Mouse (Mus musculus): ENCODE results near the gene Cnpy1. TPM values are rescaled to one million over a fixed set of nuclear protein-coding genes. Genes with fewer than 3 reads are reported as not detected.

Gene Cnpy1
- polyA plus RNA-seq, 1 experiment from 2014 or later = 50.6 TPM

DNA sequence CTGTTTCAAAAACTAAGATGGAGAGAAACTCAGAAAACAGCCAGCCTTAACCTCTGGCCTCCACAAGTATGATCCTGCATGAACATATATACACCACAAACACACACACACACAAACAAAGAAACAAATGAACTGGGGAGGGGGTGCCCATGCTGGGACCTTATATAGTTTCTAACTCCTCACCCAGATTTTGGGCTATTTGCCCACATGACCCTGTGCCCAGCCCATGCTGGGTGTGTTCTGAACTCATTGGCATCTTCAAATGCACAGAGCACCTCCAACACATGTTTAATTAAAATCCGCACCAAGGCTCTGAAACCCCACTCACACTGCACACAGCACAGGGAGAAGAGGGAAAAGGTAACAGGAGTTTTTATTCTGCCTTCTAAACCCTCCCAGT, 14.3 kb upstream of the Cnpy1 start:
- H3K9me3 ChIP-seq (replicated peaks) = no peaks in the 10 kb centered on the region
- H3K27ac ChIP-seq = no peak overlapping the region
- H3K4me1 ChIP-seq = no peaks in the 10 kb centered on the region
- no peak overlapping the region for H3K4me2 ChIP-seq (replicated peaks)
- H3K4me3 ChIP-seq = no peak overlapping the region
- H3K27me3 ChIP-seq = no peaks in the 10 kb centered on the region
- no peak for ATAC-seq (ENCODE audit: low FRiP score)
- H3K36me3 ChIP-seq = no peaks in the 10 kb centered on the region
- no peak overlapping the region for H3K9ac ChIP-seq
- WGBS = 90% methylated on average over 1 of the region's 1 CpGs

DNA sequence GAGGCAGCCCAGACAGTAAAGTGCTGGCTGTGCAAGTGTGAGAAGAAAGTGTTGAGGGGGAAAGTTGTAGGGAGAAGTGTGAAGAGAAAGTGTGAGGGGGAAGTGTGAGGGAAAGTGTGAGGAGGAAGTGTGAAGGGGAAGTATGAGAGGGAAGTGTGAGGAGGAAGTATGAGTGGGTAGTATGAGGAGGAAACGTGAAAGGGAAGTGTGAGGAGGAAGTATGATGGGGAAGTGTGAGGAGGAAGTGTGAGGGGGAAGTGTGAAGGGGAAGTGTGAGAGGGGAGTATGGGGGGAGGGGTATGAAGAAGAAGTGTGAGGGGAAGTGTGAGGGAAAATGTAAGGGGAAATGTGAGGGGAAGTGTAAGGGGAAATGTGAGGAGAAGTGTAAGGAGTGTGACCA, 13.8 kb upstream of the Cnpy1 start:
- no peak for ATAC-seq (ENCODE audit: low FRiP score)
- 0 out of 2 replicates have a peak, but pooled peaks cover under 1% of the 10 kb centered on the region for H3K4me1 ChIP-seq
- no peaks in the 10 kb centered on the region for H3K9me3 ChIP-seq (replicated peaks)
- H3K36me3 ChIP-seq = no peaks in the 10 kb centered on the region
- no peak overlapping the region for H3K4me2 ChIP-seq (replicated peaks)
- no peak overlapping the region for H3K9ac ChIP-seq
- H3K27ac ChIP-seq = no peak overlapping the region
- H3K27me3 ChIP-seq = no peaks in the 10 kb centered on the region
- WGBS = 59% methylated on average over 1 of the region's 1 CpGs
- H3K4me3 ChIP-seq = no peak overlapping the region

GRCm38 (mm10) chr5:28257816-28258215, 12.2 kb upstream of the Cnpy1 start:
- H3K9ac ChIP-seq = no peak overlapping the region
- H3K27ac ChIP-seq = no peak overlapping the region
- no peaks in the 10 kb centered on the region for H3K36me3 ChIP-seq
- no peak for ATAC-seq (ENCODE audit: low FRiP score)
- H3K4me3 ChIP-seq = no peak overlapping the region
- 0 out of 2 replicates have a peak, but pooled peaks cover 5% of the 10 kb centered on the region for H3K4me1 ChIP-seq
- no peak overlapping the region for H3K4me2 ChIP-seq (replicated peaks)
- no peaks in the 10 kb centered on the region for H3K27me3 ChIP-seq
- H3K9me3 ChIP-seq (replicated peaks) = no peaks in the 10 kb centered on the region
- 83% methylated on average over 4 of the region's 4 CpGs for WGBS

DNA sequence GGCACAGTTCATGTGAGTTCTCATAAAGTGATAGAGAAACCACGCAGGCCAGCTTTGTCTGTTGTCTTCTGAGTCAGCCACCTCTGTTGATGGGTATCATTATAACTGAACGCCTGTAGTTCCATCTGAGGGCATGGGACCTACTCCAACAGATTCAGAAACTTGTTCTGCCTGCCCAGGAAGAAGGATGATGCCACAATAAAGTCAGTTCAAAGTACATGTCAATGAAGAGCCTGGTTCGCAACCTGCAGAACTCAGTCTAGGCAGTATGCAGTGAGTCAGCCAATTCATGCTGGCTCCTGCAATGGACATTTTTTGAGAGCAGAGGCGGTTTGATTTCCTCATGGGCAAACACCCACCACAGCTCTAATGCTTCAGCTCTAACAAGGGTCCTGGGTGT, 7.4 kb upstream of the Cnpy1 start:
- Histone ChIP-seq H3K27ac (no peak overlapping the region), H3K9ac (no peak overlapping the region), H3K9me3 (replicated peaks) (no peaks in the 10 kb centered on the region), H3K27me3 (no peaks in the 10 kb centered on the region), H3K4me2 (replicated peaks) (no peak overlapping the region), H3K4me1 (peaks cover 13% of the 10 kb centered on the region), H3K4me3 (no peak overlapping the region), H3K36me3 (no peaks in the 10 kb centered on the region)
- 90% methylated on average over 4 of the region's 4 CpGs for WGBS
- no peak for ATAC-seq (ENCODE audit: low FRiP score)

- no peak overlapping the region for H3K4me2 ChIP-seq (replicated peaks)
- WGBS = 87% methylated on average over 4 of the region's 4 CpGs
- peaks cover 13% of the 10 kb centered on the region for H3K4me1 ChIP-seq
Observed at GRCm38 (mm10) chr5:28252260-28252659, 6.7 kb upstream of the Cnpy1 start.

DNA sequence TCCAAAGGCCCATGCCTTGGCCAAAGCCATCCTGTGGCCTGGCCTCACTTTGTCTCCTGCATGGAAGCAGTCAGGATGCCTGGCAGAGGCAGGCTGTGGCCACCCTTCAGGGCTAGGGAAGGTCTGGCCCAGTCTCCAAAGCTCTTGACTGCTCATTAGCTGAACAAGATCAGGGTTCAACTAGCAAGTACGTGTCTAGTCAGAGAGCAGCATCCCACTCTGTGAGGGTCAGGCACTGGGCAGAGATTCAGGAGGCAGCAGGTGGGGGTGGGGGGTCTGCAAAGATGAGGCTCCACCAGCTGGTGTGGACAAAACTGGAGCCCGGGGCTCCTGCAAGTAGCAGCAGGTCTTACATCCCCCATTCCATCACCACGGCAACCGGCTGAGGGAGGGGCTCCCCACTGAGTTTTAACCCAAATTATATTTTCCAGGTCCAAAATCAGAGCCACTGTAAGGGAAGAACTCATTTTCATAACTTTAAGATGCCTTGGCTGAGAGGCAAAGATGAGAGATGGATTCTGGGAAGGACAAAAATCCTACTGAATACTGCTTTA, 5.7 kb upstream of the Cnpy1 start:
- H3K27ac ChIP-seq = no peak overlapping the region

More at GRCm38 (mm10) chr5:28252260-28252659, 6.7 kb upstream of the Cnpy1 start:
- no peaks in the 10 kb centered on the region for H3K27me3 ChIP-seq
- no peak overlapping the region for H3K9ac ChIP-seq
- no peak overlapping the region for H3K4me3 ChIP-seq
- H3K27ac ChIP-seq = no peak overlapping the region
- ATAC-seq (ENCODE audit: low FRiP score) = no peak
- no peaks in the 10 kb centered on the region for H3K36me3 ChIP-seq
- no peaks in the 10 kb centered on the region for H3K9me3 ChIP-seq (replicated peaks)

GRCm38 (mm10) chr5:28250479-28250878, 4.9 kb upstream of the Cnpy1 start:
- H3K27me3 ChIP-seq = no peaks in the 10 kb centered on the region
- no peaks in the 10 kb centered on the region for H3K36me3 ChIP-seq
- H3K4me2 ChIP-seq (replicated peaks) = no peak overlapping the region
- no peak for ATAC-seq (ENCODE audit: low FRiP score)
- WGBS = 96% methylated on average over 2 of the region's 2 CpGs
- no peak overlapping the region for H3K4me3 ChIP-seq
- H3K4me1 ChIP-seq = peaks cover 13% of the 10 kb centered on the region
- H3K9me3 ChIP-seq (replicated peaks) = no peaks in the 10 kb centered on the region
- H3K27ac ChIP-seq = no peak overlapping the region
- no peak overlapping the region for H3K9ac ChIP-seq

More for the DNA sequence above, 5.7 kb upstream of the Cnpy1 start:
- no peak overlapping the region for H3K4me2 ChIP-seq (replicated peaks)
- H3K4me1 ChIP-seq = peaks cover 13% of the 10 kb centered on the region
- WGBS = 36% methylated on average over 4 of the region's 4 CpGs
- H3K27me3 ChIP-seq = no peaks in the 10 kb centered on the region
- H3K36me3 ChIP-seq = no peaks in the 10 kb centered on the region
- no peak overlapping the region for H3K9ac ChIP-seq
- no peaks in the 10 kb centered on the region for H3K9me3 ChIP-seq (replicated peaks)
- no peak for ATAC-seq (ENCODE audit: low FRiP score)
- no peak overlapping the region for H3K4me3 ChIP-seq

- no peaks in the 10 kb centered on the region for H3K27me3 ChIP-seq
- no peak overlapping the region for H3K9ac ChIP-seq
- 58% methylated on average over 4 of the region's 4 CpGs for WGBS
- no peak overlapping the region for H3K27ac ChIP-seq
- no peaks in the 10 kb centered on the region for H3K9me3 ChIP-seq (replicated peaks)
- no peaks in the 10 kb centered on the region for H3K36me3 ChIP-seq
- H3K4me3 ChIP-seq = no peak overlapping the region
- H3K4me1 ChIP-seq = no peaks in the 10 kb centered on the region
- no peak for ATAC-seq (ENCODE audit: low FRiP score)
- H3K4me2 ChIP-seq (replicated peaks) = no peak overlapping the region
Observed at GRCm38 (mm10) chr5:28245121-28245520, 485 bp downstream of the Cnpy1 start.

DNA sequence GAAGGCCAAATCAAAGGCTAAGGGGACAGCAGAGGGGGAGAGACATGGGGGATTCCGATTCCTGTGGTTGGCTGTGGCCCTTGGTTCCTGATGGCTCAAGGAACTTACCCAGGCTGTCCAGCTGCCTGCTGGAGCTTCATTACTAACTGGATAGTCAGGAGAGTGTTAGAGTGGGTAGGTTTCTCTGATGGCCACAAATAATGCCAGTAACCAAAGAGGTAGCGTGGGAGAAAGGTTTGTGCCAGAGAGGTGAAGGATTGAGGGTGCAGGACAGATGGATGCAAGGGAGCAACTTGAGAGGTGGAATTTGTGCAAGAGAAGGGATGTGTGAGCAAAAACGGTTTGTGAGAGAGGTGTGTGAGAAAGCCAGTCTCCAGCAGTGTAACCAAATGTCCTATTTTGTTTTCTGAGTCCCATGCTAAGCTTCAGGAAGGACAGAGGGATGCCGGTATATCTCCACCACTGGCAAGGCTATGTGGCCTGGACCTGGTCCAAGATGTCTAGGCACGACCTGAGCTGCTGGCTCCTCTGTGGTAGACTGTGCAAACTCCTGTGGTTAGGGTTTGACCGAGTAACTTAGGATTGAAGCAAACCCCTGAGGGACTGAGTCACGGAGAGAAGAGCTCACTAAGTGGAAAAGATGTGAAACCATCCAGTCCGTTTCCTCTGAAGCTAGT, 2.0 kb downstream of the Cnpy1 start:
- Histone ChIP-seq H3K4me2 (replicated peaks) (no peak overlapping the region), H3K4me1 (no peaks in the 10 kb centered on the region), H3K4me3 (no peak overlapping the region), H3K9ac (no peak overlapping the region), H3K27me3 (no peaks in the 10 kb centered on the region; the same call in 1 of the 2 replicates), H3K36me3 (no peaks in the 10 kb centered on the region), H3K27ac (no peak overlapping the region), H3K9me3 (replicated peaks) (no peaks in the 10 kb centered on the region)
- ATAC-seq (ENCODE audit: low FRiP score) = no peak
- WGBS = 80% methylated on average over 8 of the region's 8 CpGs

- H3K4me3 ChIP-seq = no peak overlapping the region
- no peaks in the 10 kb centered on the region for H3K36me3 ChIP-seq
- no peak for ATAC-seq (ENCODE audit: low FRiP score)
- peaks cover 6% of the 10 kb centered on the region; the same call in 1 of the 2 replicates for H3K4me1 ChIP-seq
- WGBS = 90% methylated on average over 4 of the region's 4 CpGs
- no peak overlapping the region for H3K9ac ChIP-seq
- no peak overlapping the region for H3K27ac ChIP-seq
- peaks cover 3% of the 10 kb centered on the region; the same call in 1 of the 2 replicates for H3K27me3 ChIP-seq
- no peaks in the 10 kb centered on the region for H3K9me3 ChIP-seq (replicated peaks)
- H3K4me2 ChIP-seq (replicated peaks) = no peak overlapping the region
Observed at GRCm38 (mm10) chr5:28241423-28241822, 4.2 kb downstream of the Cnpy1 start.

- no peak overlapping the region for H3K4me3 ChIP-seq
- no peak overlapping the region for H3K4me2 ChIP-seq (replicated peaks)
- H3K27ac ChIP-seq = no peak overlapping the region
- peaks cover 3% of the 10 kb centered on the region; the same call in 1 of the 2 replicates for H3K27me3 ChIP-seq
- H3K36me3 ChIP-seq = no peaks in the 10 kb centered on the region
- no peak overlapping the region for H3K9ac ChIP-seq
- no peak for ATAC-seq (ENCODE audit: low FRiP score)
- H3K4me1 ChIP-seq = peaks cover 12% of the 10 kb centered on the region
- 87% methylated on average over 5 of the region's 5 CpGs for WGBS
- H3K9me3 ChIP-seq (replicated peaks) = no peaks in the 10 kb centered on the region
Observed at GRCm38 (mm10) chr5:28239829-28240228, 5.8 kb downstream of the Cnpy1 start.

GRCm38 (mm10) chr5:28238876-28239275, 6.7 kb downstream of the Cnpy1 start:
- H3K27me3 ChIP-seq = peaks cover 3% of the 10 kb centered on the region; the same call in 1 of the 2 replicates
- no peak for ATAC-seq (ENCODE audit: low FRiP score)
- H3K27ac ChIP-seq = no peak overlapping the region
- no peak overlapping the region for H3K4me2 ChIP-seq (replicated peaks)
- no peaks in the 10 kb centered on the region for H3K36me3 ChIP-seq
- H3K9ac ChIP-seq = no peak overlapping the region
- no peaks in the 10 kb centered on the region for H3K9me3 ChIP-seq (replicated peaks)
- H3K4me1 ChIP-seq = peaks cover 12% of the 10 kb centered on the region
- no peak overlapping the region for H3K4me3 ChIP-seq
- 80% methylated on average over 5 of the region's 5 CpGs for WGBS

- 24% methylated on average over 4 of the region's 4 CpGs for WGBS
- H3K9ac ChIP-seq = no peak overlapping the region; the same call in 1 of the 2 replicates
- H3K36me3 ChIP-seq = no peaks in the 10 kb centered on the region
- ATAC-seq (ENCODE audit: low FRiP score) = 0 out of 2 replicates have a peak, but pooled peaks have one; percentile 21
- no peaks in the 10 kb centered on the region for H3K9me3 ChIP-seq (replicated peaks)
- H3K27ac ChIP-seq = no peak overlapping the region
- peaks cover 3% of the 10 kb centered on the region; the same call in 1 of the 2 replicates for H3K27me3 ChIP-seq
- no peak overlapping the region for H3K4me2 ChIP-seq (replicated peaks)
- no peak overlapping the region for H3K4me3 ChIP-seq
- peaks cover 12% of the 10 kb centered on the region for H3K4me1 ChIP-seq
Observed at GRCm38 (mm10) chr5:28238152-28238551, 7.5 kb downstream of the Cnpy1 start.

Data from hindbrain, embryonic 12.5 days (tissue).